Mouse (Mus musculus) CH12.LX (cell line): ENCODE results near the gene Mad1l1.

Experiments
- CTCF ChIP-seq, 2 experiments: IDR thresholded peaks in 1 of 2; conservative IDR thresholded peaks in 1 of 2; 2 replicates each; pipeline ENCODE4 v1.5.1; 2011 to 2012; ENCODE audit warnings: low read depth in 2 of 2, low read length in 2 of 2, improper control_type of control experiment in 1 of 2, inconsistent platforms in 1 of 2, mild to moderate bottlenecking in 1 of 2, moderate library complexity in 1 of 2
- HCFC1 ChIP-seq: IDR thresholded peaks from 2 replicates; pipeline ENCODE4 v1.6.1; 2012; ENCODE audit warnings: low read depth, mild to moderate bottlenecking, inconsistent platforms, low read length, improper control_type of control experiment
- NRF1 ChIP-seq: IDR thresholded peaks from 2 replicates; pipeline ENCODE4 v1.6.1; 2014; ENCODE audit warnings: low read depth, mild to moderate bottlenecking, inconsistent platforms, low read length, improper control_type of control experiment, moderate library complexity
- POLR2A ChIP-seq: IDR thresholded peaks from 2 replicates; pipeline ENCODE4 v1.6.1; 2011; ENCODE audit warnings: low read depth, mild to moderate bottlenecking, improper control_type of control experiment, low read length
- RCOR1 ChIP-seq: conservative IDR thresholded peaks from 2 replicates; pipeline ENCODE4 v1.6.1; 2012; ENCODE audit warnings: low read depth, mild to moderate bottlenecking, inconsistent platforms, low read length, improper control_type of control experiment

DNA sequence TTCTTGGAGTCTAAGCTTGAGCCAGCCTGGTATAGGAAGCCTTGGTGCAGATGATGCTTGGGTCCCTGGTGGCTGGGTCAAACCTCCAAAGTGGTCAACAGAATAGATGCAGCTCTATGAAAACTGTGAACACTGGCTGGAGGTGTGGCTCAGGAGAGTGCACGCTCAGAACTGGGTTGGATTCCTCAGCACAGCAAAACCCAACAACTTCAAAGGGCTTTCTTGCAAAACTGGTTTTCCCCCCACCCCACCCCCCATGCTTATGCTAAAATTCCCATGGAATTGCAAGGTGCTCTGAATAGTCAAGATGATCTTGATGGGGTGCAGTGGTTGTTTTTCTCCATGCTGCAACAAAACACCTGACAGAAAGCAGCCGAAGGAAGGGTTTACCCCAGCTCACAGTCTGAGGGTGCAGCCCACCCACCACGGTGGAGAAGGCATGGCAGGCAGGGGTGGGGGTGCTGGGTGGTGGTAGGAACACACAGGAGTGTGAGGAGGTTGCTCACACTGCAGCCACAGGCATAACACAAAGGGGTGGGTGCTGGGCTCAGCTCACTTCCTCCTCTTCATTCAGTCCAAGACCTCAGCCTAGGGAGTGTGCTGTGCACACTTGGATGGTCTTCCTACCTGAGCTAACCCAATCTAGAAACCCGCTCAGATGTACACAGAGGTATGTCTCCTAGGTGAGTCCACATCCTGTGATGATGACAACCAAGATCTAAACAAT, 197.5 kb downstream of the Mad1l1 start:
- TF ChIP-seq RCOR1 (no peak), NRF1 (no peak), POLR2A (no peak), HCFC1 (no peak), CTCF (conservative IDR thresholded peaks at IDR 0.05 in 1 of 2, IDR thresholded peaks at IDR 0.05 in 1 of 2; ENCODE audit: low read depth in 2 of 2, low read length in 2 of 2) (no peak)
